Mouse (Mus musculus): ENCODE measurements around the gene Ivns1abp. TPM values are rescaled to one million over a fixed set of nuclear protein-coding genes. Genes with fewer than 3 reads are reported as not detected.

The Ivns1abp gene
- polyA plus RNA-seq, 1 experiment: 156 TPM

DNA sequence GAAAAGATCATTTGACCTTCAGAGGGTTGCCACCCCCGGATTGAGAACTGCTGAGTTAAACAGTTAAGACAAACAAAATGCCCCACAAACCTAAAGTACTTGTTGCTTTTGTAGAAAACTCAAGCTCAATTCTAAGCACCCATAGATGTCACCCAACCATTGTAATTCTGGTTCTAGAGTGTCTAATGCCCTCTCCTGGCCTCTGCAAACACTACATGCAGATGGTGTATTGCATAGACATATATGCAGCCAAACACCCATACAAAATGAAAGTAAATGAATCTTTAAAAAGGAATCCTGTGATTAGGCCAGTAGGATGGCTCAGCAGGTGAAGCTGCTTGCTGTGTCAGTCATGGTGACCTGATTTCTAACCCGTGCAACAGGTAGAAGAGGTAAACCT is 8.6 kb downstream of the Ivns1abp start:
- no peaks in the 10 kb centered on the region for H3K9me3 ChIP-seq (replicated peaks; ENCODE audit: control insufficient read depth, insufficient read depth, low read length, poor library complexity, severe bottlenecking)
- no peaks in the 10 kb centered on the region for H3K27me3 ChIP-seq (ENCODE audit: control insufficient read depth, insufficient read depth, low read length, poor library complexity, severe bottlenecking)
- H3K9ac ChIP-seq (ENCODE audit: low read depth, poor library complexity, severe bottlenecking): no peak overlapping the region
- no peak overlapping the region for H3K27ac ChIP-seq (ENCODE audit: insufficient read depth, low read length)
- no peak overlapping the region for H3K4me3 ChIP-seq (ENCODE audit: low read depth, low read length)
- TF ChIP-seq CTCF (IDR thresholded peaks at IDR 0.05; ENCODE audit: low read depth, low read length) (no peak), POLR2A (IDR thresholded peaks at IDR 0.05; ENCODE audit: insufficient read depth, low read length) (no peak), EP300 (IDR thresholded peaks at IDR 0.05; ENCODE audit: insufficient read depth, low read depth, low read length) (no peak)
- peaks cover 66% of the 10 kb centered on the region for H3K36me3 ChIP-seq (ENCODE audit: control insufficient read depth, insufficient read depth, low read length, poor library complexity, severe bottlenecking)
- H3K4me1 ChIP-seq (ENCODE audit: control insufficient read depth, insufficient read depth, low read length): no peaks in the 10 kb centered on the region

DNA sequence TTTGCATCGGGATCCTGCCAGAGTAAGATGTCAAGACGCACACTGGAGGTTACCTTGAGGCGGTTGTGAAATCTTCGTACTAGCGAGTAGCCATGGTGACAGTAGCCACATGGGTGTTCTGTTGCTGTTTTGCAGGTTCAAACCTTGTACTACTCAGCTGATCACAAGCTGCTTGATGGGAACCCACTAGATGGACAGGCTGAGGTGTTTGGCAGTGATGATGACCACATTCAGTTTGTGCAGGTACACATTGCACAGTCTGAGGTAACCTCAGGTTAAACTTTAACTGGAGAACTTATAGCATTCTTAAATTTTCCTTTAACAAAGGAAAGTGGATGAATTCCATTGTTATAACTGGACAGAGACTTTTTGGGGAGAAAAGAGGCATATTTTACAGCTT is 11.7 kb downstream of the Ivns1abp start:
- Histone ChIP-seq H3K27ac (ENCODE audit: insufficient read depth, low read length) (no peak overlapping the region), H3K36me3 (ENCODE audit: control insufficient read depth, insufficient read depth, low read length, poor library complexity, severe bottlenecking) (peaks cover 82% of the 10 kb centered on the region), H3K9me3 (replicated peaks; ENCODE audit: control insufficient read depth, insufficient read depth, low read length, poor library complexity, severe bottlenecking) (no peaks in the 10 kb centered on the region), H3K27me3 (ENCODE audit: control insufficient read depth, insufficient read depth, low read length, poor library complexity, severe bottlenecking) (no peaks in the 10 kb centered on the region), H3K4me3 (ENCODE audit: low read depth, low read length) (no peak overlapping the region), H3K9ac (ENCODE audit: low read depth, poor library complexity, severe bottlenecking) (no peak overlapping the region), H3K4me1 (ENCODE audit: control insufficient read depth, insufficient read depth, low read length) (no peaks in the 10 kb centered on the region)
- TF ChIP-seq POLR2A (IDR thresholded peaks at IDR 0.05; ENCODE audit: insufficient read depth, low read length): no peak

DNA sequence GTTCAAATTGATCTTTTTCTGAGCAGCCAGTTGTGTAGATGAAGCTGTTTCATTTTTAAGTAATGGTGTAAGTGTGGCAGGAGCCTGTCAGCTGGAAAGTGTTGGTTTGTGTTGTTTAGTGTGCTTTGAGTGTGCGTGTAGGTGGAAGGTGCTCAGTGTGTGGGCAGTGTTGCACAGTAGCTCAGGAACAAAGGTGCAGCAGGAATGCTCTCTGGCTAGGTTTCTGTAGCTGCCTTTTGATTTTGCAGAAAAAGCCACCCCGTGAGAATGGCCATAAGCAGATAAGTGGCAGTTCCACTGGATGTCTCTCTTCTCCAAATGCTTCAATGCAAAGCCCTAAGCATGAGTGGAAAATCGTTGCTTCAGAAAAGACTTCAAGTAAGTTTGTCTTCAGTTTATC is 15.1 kb downstream of the Ivns1abp start:
- H3K36me3 ChIP-seq (ENCODE audit: control insufficient read depth, insufficient read depth, low read length, poor library complexity, severe bottlenecking): peaks cover 79% of the 10 kb centered on the region
- H3K4me3 ChIP-seq (ENCODE audit: low read depth, low read length): no peak overlapping the region
- H3K4me1 ChIP-seq (ENCODE audit: control insufficient read depth, insufficient read depth, low read length): no peaks in the 10 kb centered on the region
- H3K27ac ChIP-seq (ENCODE audit: insufficient read depth, low read length): no peak overlapping the region
- no peaks in the 10 kb centered on the region for H3K9me3 ChIP-seq (replicated peaks; ENCODE audit: control insufficient read depth, insufficient read depth, low read length, poor library complexity, severe bottlenecking)
- H3K9ac ChIP-seq (ENCODE audit: low read depth, poor library complexity, severe bottlenecking): no peak overlapping the region
- no peak for TF ChIP-seq POLR2A (IDR thresholded peaks at IDR 0.05; ENCODE audit: insufficient read depth, low read length)
- no peak for TF ChIP-seq CTCF (IDR thresholded peaks at IDR 0.05; ENCODE audit: low read depth, low read length)
- TF ChIP-seq EP300 (IDR thresholded peaks at IDR 0.05; ENCODE audit: insufficient read depth, low read depth, low read length): no peak
- no peaks in the 10 kb centered on the region for H3K27me3 ChIP-seq (ENCODE audit: control insufficient read depth, insufficient read depth, low read length, poor library complexity, severe bottlenecking)

DNA sequence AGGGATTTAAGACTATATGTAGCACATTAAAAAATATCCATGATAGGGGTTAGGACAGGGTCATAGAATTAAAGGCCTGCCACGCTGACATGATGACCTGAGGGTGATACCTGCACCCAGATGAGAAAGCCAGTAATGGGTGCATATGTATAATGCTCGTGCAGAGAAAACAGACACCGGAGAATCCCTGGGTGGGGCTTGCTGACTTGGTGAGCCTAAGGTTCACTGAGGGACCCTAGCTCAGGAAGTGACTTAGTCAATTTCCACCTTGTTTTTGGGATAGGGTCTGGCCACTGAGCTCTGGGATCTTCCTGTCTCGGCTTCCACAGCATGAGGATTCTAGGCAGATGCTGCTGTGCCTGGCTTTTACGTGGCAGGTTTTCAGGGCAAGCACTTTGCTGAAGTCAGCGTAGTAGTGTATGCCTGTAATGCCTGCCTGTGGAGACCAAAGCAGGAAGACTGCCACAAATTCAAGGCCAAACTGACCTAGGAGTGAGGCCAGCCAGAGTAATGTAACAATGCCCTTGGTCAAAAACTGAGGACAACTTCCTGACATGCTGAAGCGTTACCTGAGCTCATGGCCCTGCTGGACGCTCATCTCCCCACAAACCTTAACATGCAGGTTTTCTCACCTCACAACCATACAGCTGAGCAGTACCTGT is 22.8 kb downstream of the Ivns1abp start:
- H3K9ac ChIP-seq (ENCODE audit: low read depth, poor library complexity, severe bottlenecking): no peak overlapping the region
- H3K9me3 ChIP-seq (replicated peaks; ENCODE audit: control insufficient read depth, insufficient read depth, low read length, poor library complexity, severe bottlenecking): no peaks in the 10 kb centered on the region
- H3K27ac ChIP-seq (ENCODE audit: insufficient read depth, low read length): no peak overlapping the region
- no peak overlapping the region for H3K4me3 ChIP-seq (ENCODE audit: low read depth, low read length)
- H3K4me1 ChIP-seq (ENCODE audit: control insufficient read depth, insufficient read depth, low read length): no peaks in the 10 kb centered on the region
- no peak for TF ChIP-seq POLR2A (IDR thresholded peaks at IDR 0.05; ENCODE audit: insufficient read depth, low read length)
- no peak for TF ChIP-seq CTCF (IDR thresholded peaks at IDR 0.05; ENCODE audit: low read depth, low read length)
- no peaks in the 10 kb centered on the region for H3K27me3 ChIP-seq (ENCODE audit: control insufficient read depth, insufficient read depth, low read length, poor library complexity, severe bottlenecking)
- H3K36me3 ChIP-seq (ENCODE audit: control insufficient read depth, insufficient read depth, low read length, poor library complexity, severe bottlenecking): peaks cover 47% of the 10 kb centered on the region

DNA sequence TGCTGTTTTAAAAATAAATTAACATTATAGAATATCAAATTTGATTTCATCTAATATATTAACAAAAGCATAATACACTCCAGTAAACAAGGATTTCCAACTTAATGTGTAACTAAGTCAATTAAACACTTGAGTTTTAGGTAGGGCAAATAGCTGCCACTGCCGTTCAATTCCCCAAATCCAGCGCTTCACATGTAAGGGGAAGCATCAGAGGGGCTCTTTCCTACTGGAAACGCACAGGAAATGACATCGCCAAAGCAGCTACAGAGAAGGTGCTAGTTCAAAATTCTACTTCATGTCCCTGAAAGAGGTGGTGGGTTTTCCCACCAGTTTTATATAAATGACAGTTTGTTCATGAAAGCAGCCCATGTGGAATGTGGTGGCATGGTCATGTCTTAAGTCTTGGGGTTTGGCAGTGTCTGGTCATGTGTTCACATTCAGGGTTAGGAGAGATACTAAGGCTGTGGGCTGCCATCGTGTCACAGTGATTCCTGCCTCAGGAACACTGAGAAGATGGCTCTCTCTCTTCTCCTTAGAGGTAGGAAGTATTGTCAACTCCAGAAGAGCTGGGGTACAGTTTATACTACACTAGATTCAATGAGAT is 23.5 kb downstream of the Ivns1abp start:
- Histone ChIP-seq H3K27ac (ENCODE audit: insufficient read depth, low read length) (no peak overlapping the region), H3K27me3 (ENCODE audit: control insufficient read depth, insufficient read depth, low read length, poor library complexity, severe bottlenecking) (no peaks in the 10 kb centered on the region), H3K4me1 (ENCODE audit: control insufficient read depth, insufficient read depth, low read length) (no peaks in the 10 kb centered on the region), H3K4me3 (ENCODE audit: low read depth, low read length) (no peak overlapping the region), H3K36me3 (ENCODE audit: control insufficient read depth, insufficient read depth, low read length, poor library complexity, severe bottlenecking) (peaks cover 41% of the 10 kb centered on the region), H3K9ac (ENCODE audit: low read depth, poor library complexity, severe bottlenecking) (no peak overlapping the region), H3K9me3 (replicated peaks; ENCODE audit: control insufficient read depth, insufficient read depth, low read length, poor library complexity, severe bottlenecking) (no peaks in the 10 kb centered on the region)
- TF ChIP-seq POLR2A (IDR thresholded peaks at IDR 0.05; ENCODE audit: insufficient read depth, low read length) (no peak), EP300 (IDR thresholded peaks at IDR 0.05; ENCODE audit: insufficient read depth, low read depth, low read length) (no peak), CTCF (IDR thresholded peaks at IDR 0.05; ENCODE audit: low read depth, low read length) (no peak)

DNA sequence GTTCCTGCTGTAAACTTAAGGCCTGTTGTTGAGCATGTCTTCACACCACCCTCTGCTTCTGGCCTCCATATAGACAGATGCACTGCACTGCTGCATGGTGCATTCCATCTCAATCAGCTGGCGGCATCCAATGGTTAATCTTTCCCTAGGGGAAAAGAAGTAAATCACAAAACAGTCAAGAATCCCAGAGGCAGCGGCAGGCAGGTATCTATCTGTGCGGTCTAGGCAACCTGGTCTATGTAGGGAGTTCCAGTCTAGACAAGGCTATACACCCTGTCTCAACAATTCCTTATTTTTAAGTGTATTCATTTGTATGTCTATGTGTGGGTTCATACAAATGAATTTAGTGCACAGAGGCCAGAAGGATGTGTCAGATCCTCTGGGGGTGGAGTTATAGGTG is 24.2 kb downstream of the Ivns1abp start:
- no peaks in the 10 kb centered on the region for H3K27me3 ChIP-seq (ENCODE audit: control insufficient read depth, insufficient read depth, low read length, poor library complexity, severe bottlenecking)
- H3K4me3 ChIP-seq (ENCODE audit: low read depth, low read length): no peak overlapping the region
- H3K9me3 ChIP-seq (replicated peaks; ENCODE audit: control insufficient read depth, insufficient read depth, low read length, poor library complexity, severe bottlenecking): no peaks in the 10 kb centered on the region
- peaks cover 36% of the 10 kb centered on the region for H3K36me3 ChIP-seq (ENCODE audit: control insufficient read depth, insufficient read depth, low read length, poor library complexity, severe bottlenecking)
- no peak for TF ChIP-seq POLR2A (IDR thresholded peaks at IDR 0.05; ENCODE audit: insufficient read depth, low read length)
- H3K9ac ChIP-seq (ENCODE audit: low read depth, poor library complexity, severe bottlenecking): no peak overlapping the region
- H3K27ac ChIP-seq (ENCODE audit: insufficient read depth, low read length): no peak overlapping the region
- H3K4me1 ChIP-seq (ENCODE audit: control insufficient read depth, insufficient read depth, low read length): no peaks in the 10 kb centered on the region
